Mouse (Mus musculus): Measurements from ENCODE around the gene Pbx3.

GRCm38 (mm10) chr2:34234274-34234673 is 138.7 kb downstream of the Pbx3 start:
- no peak for TF ChIP-seq CTCF (IDR thresholded peaks at IDR 0.05; ENCODE audit: control insufficient read depth, insufficient read depth, insufficient read length)
- TF ChIP-seq USF1 (IDR thresholded peaks at IDR 0.05; ENCODE audit: low read depth), result no peak
- TF ChIP-seq CEBPB (IDR thresholded peaks at IDR 0.05; ENCODE audit: low read depth), result no peak
- no peak for TF ChIP-seq MYOG (IDR thresholded peaks at IDR 0.05; ENCODE audit: control insufficient read depth, extremely low read depth, insufficient read length)
- no peak for TF ChIP-seq FOSL1 (IDR thresholded peaks at IDR 0.05; ENCODE audit: insufficient read depth, low read length, poor library complexity, severe bottlenecking)
- no peak for TF ChIP-seq MYOD1 (IDR thresholded peaks at IDR 0.05; ENCODE audit: control insufficient read depth, insufficient read length, low read depth)
- TF ChIP-seq MAX (IDR thresholded peaks at IDR 0.05), result no peak
